Mouse (Mus musculus) heart, postnatal 0 days (tissue): ENCODE data around the gene Rxra. TPM values are rescaled to one million over a fixed set of nuclear protein-coding genes. Genes with fewer than 3 reads are reported as not detected.
A peak's percentile ranks its signal among the peaks of the same experiment; 100 is the strongest.

Experiments
- ATAC-seq: fragments of 200-750 bp; cut with Nextera tagmentation; 2 replicates; pipeline ENCODE4 v1.8.0; 2017; ENCODE audit warnings: low read depth, moderate number of reproducible peaks, moderate library complexity; ENCODE audit not compliant: insufficient read depth
- DNase-seq: peaks from one replicate; pipeline ENCODE4 v3.0.0-alpha.2; 2016; ENCODE audit warnings: low spot score
- H3K27ac ChIP-seq: fragments of 300-500 bp; sonication (generic); 2 replicates; pipeline ENCODE4 v1.5.1; 2014; ENCODE audit warnings: low read depth, mild to moderate bottlenecking
- H3K27me3 ChIP-seq: fragments of 300-500 bp; sonication (generic); 2 replicates; pipeline ENCODE4 v1.6.1; 2014; ENCODE audit warnings: low read length, mixed read lengths; ENCODE audit not compliant: control insufficient read depth, insufficient read depth
- H3K36me3 ChIP-seq: fragments of 300-500 bp; sonication (generic); replicated peaks from 2 replicates; pipeline ENCODE4 v1.6.1; 2014; ENCODE audit warnings: low read length, mixed read lengths; ENCODE audit not compliant: control insufficient read depth, insufficient read depth
- H3K4me1 ChIP-seq: fragments of 300-500 bp; sonication (generic); 2 replicates; pipeline ENCODE4 v1.6.1; 2014; ENCODE audit warnings: antibody characterized with exemption; ENCODE audit not compliant: control insufficient read depth, insufficient read depth
- H3K4me2 ChIP-seq: fragments of 300-500 bp; sonication (generic); 2 replicates; pipeline ENCODE4 v1.6.1; 2014; ENCODE audit warnings: low read depth, mild to moderate bottlenecking, low read length, moderate library complexity
- H3K4me3 ChIP-seq: fragments of 300-500 bp; sonication (generic); 2 replicates; pipeline ENCODE4 v1.5.1; 2014; ENCODE audit warnings: low read depth, low read length
- H3K9ac ChIP-seq: fragments of 300-500 bp; sonication (generic); replicated peaks from 2 replicates; pipeline ENCODE4 v1.6.1; 2014; ENCODE audit warnings: low read depth, low read length, mixed read lengths
- H3K9me3 ChIP-seq: fragments of 300-500 bp; sonication (generic); replicated peaks from 2 replicates; pipeline ENCODE4 v1.6.1; 2016; ENCODE audit warnings: low read length; ENCODE audit not compliant: control insufficient read depth
- CTCF ChIP-seq: IDR thresholded peaks from 2 replicates; pipeline ENCODE4 v1.5.1; 2016; ENCODE audit warnings: antibody characterized with exemption, control low read depth, low read depth
- EP300 ChIP-seq: IDR thresholded peaks from 2 replicates; pipeline ENCODE4 v1.6.1; 2016; ENCODE audit warnings: antibody characterized with exemption, low read depth
- WGBS: fragments of 180-500 bp; shearing (Covaris S2); extraction: QIAGEN DNeasy Blood & Tissue Kit; methylation state at CpG from one replicate; pipeline ENCODE4 v1.1.7; 2014; 5-methylcytosine and 5-hydroxymethylcytosine counted together
- polyA plus RNA-seq: library from polyadenylated mRNA; unstranded; fragments of >200 nt; fragmentation: Nextera tagmentation; extraction: Ambion mirVana; gene quantifications from 2 replicates; pipeline ENCODE4 v1.2.1, GENCODE M21; 2015
- total RNA-seq: library from RNA; depleted of rRNA; stranded (reverse); fragments of >200 nt; gene quantifications from 2 replicates; pipeline ENCODE4 v1.2.3, GENCODE M21; 2014; ENCODE audit warnings: low replicate concordance

Rxra gene
- total and polyA plus RNA-seq, 2 experiments from 2014 or later, result 5.5 to 56.9 TPM

DNA sequence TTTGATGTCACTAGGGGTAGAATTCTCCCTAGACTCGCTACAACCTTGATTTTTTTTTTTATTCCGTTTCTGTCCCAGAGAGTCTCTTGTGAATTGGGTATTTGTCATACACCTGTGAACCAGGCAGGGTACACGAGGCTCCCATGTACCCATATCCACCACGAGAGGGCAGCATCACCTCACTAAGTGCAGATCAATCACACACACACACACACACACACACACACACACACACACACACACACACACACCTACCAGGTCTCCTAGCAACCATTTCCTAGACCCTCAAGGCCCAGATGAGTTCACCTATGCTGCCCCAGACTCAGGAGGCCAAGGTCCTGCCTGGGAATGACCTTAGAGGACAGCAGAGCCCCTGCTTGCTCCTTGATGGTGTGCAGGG lies 94.0 kb downstream of the Rxra start:
- Histone ChIP-seq H3K4me2 (no peak overlapping the region), H3K4me1 (no peaks in the 10 kb centered on the region), H3K27me3 (no peaks in the 10 kb centered on the region), H3K9ac (no peak overlapping the region), H3K4me3 (no peak overlapping the region), H3K36me3 (no peaks in the 10 kb centered on the region), H3K9me3 (no peaks in the 10 kb centered on the region), H3K27ac (no peak overlapping the region)
- TF ChIP-seq CTCF (peak; percentile 79), EP300 (no peak)
- 2% methylated on average over 4 of the region's 4 CpGs for WGBS
- DNase-seq, result peak; percentile 41
- ATAC-seq, result no peak

DNA sequence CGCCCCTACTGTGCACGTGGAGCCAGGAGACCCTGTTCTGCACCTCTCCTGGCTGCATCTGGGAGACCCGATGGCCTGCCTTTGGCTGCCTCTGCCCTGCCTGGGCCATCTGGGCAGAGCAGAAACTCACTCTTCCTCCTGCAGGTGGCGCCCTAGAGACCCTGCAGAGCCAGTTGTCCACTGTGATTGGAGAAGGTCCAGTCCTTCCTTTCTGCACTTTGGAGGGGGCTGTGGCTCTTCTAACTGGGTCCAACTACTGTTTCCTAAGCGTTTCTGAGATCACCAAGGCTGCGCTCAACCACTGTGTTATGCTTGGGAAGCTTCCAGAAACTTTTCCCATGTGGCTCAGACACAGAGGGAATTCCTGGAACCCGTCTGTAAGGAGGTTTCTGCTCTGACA lies 95.7 kb downstream of the Rxra start:
- peak; percentile 89 for TF ChIP-seq CTCF
- TF ChIP-seq EP300, result no peak
- no peak overlapping the region for H3K4me3 ChIP-seq
- H3K27ac ChIP-seq, result no peak overlapping the region
- peak; percentile 86 for DNase-seq
- no peaks in the 10 kb centered on the region for H3K27me3 ChIP-seq
- peak; percentile 53 for ATAC-seq
- H3K4me2 ChIP-seq, result no peak overlapping the region
- 20% methylated on average over 7 of the region's 7 CpGs for WGBS
- no peaks in the 10 kb centered on the region for H3K36me3 ChIP-seq
- H3K9ac ChIP-seq, result no peak overlapping the region
- H3K4me1 ChIP-seq, result no peaks in the 10 kb centered on the region
- H3K9me3 ChIP-seq, result no peaks in the 10 kb centered on the region

DNA sequence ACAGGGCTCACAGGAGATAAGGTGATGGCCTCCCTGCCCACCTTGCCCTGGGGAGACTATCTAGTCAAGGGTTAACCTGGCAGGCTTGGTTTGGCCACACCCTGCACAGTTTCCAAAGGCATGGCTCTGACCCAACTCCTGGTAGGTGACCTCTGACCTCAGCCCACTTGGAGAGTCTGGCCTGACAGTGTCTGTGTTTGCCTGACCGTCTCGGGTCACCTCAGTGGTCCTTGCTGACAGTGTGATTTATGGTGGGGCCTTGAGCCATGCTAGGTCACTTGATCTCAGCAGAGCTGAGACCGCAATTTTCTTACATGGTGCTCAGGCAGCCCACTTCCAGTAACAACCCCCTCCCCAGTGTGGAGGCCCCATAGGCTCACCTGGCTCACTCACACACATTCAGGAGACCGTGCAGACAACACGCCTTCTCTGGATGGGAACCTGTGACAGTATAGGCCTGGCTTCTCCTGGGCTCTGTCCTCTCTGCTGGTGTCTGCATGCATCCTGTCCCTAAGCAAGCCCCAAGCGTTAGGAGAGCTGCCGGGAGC lies 96.7 kb downstream of the Rxra start:
- Histone ChIP-seq H3K27me3 (no peaks in the 10 kb centered on the region), H3K4me3 (no peak overlapping the region), H3K9ac (no peak overlapping the region), H3K4me2 (no peak overlapping the region), H3K27ac (no peak overlapping the region; the same call in 1 of the 2 replicates), H3K36me3 (no peaks in the 10 kb centered on the region), H3K4me1 (no peaks in the 10 kb centered on the region), H3K9me3 (no peaks in the 10 kb centered on the region)
- 80% methylated on average over 7 of the region's 7 CpGs for WGBS
- DNase-seq (no peak), ATAC-seq (no peak)
- TF ChIP-seq EP300 (no peak), CTCF (no peak)

DNA sequence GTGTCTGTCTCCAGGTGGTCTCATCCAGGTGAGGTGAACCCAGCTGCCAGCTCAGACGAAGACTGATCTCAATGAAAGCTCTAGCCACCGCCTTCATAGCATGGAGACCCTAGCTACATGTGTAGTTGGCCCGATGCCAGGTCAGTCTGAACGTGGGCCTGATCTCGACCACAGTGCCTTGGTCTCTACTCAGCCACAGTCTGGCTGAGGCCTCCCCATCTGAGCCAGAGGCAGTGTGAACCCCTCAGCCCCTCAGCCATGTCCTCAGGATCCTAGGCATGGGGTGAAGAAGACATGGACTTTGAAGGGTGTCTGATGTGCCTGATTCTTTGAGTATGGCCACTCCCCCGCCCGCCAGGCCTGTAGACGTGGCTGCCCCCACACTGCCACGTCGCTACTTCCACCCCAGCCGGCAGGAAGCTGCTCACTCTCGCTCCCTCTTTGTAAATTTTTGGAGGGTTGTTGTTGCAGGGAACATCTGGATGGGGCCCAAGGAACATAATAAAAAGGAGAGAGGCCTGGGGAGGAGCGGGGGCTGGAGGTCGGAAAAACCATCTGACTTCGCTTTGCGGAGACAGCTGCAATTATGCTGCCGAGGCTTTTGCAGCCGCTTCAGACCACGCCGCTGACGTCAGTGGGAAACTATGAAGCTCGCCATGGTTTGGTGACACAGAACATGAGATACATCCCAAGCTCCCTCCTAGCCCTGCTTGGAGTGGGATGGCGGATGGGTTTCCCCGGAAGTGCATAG lies 97.9 kb downstream of the Rxra start:
- ATAC-seq (peak; percentile 62), DNase-seq (peak; percentile 70)
- Histone ChIP-seq H3K4me2 (no peak overlapping the region), H3K4me3 (no peak overlapping the region), H3K27ac (peak overlapping the region; percentile 78), H3K36me3 (no peaks in the 10 kb centered on the region), H3K9me3 (no peaks in the 10 kb centered on the region), H3K27me3 (no peaks in the 10 kb centered on the region), H3K4me1 (no peaks in the 10 kb centered on the region), H3K9ac (no peak overlapping the region)
- WGBS, result 56% methylated on average over 24 of the region's 24 CpGs
- no peak for TF ChIP-seq CTCF
- TF ChIP-seq EP300, result peak; percentile 77

DNA sequence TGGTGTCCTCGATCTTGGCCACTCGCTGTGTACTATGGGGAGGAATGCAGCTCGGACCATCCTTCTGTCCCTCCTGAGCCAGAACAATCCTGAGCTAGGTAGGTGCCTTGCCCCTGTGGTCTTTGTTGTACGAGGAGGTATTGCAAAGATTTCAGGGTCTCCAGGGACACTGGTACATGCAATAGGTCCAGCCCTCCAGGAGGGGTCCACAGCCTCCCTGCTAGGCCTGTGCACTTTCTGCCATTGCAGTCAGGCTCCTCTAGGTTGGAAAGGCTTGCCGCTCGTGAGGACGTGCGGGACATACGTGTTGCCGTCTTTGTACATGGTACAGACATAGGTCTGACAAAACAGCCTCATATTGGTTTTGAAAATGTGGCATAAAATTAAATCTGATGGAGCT lies 98.8 kb downstream of the Rxra start:
- Histone ChIP-seq H3K4me3 (no peak overlapping the region), H3K4me2 (no peak overlapping the region), H3K27me3 (no peaks in the 10 kb centered on the region), H3K27ac (peak overlapping the region; percentile 78), H3K4me1 (no peaks in the 10 kb centered on the region), H3K9me3 (no peaks in the 10 kb centered on the region), H3K36me3 (no peaks in the 10 kb centered on the region), H3K9ac (no peak overlapping the region)
- no peak for TF ChIP-seq CTCF
- no peak for TF ChIP-seq EP300
- no peak for DNase-seq
- ATAC-seq, result no peak
- WGBS, result 88% methylated on average over 10 of the region's 10 CpGs

DNA sequence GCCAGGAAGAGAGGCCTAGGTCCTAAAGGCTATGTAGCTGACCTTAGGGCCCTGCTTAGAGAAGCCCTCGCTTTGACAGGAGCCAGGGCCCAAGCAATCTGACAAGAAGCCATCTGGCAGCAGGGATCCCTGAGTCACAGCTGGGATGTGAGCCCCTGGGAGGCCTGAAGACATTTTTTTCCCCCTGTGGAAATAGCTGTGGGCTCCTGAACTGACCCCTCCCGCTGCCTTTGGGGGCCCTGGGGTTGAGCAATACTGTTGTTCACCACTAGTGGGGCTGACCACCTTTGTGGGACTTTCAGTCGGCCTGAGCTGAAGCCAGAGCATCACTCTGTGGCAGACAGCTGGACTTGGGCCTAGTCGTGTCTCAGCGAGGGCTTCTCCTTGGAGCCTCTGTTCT lies 99.4 kb downstream of the Rxra start:
- ATAC-seq (no peak), DNase-seq (no peak)
- Histone ChIP-seq H3K9ac (no peak overlapping the region), H3K27ac (peak overlapping the region; percentile 16; the same call in 1 of the 2 replicates), H3K27me3 (no peaks in the 10 kb centered on the region), H3K4me3 (no peak overlapping the region), H3K4me2 (no peak overlapping the region), H3K9me3 (no peaks in the 10 kb centered on the region), H3K4me1 (no peaks in the 10 kb centered on the region), H3K36me3 (no peaks in the 10 kb centered on the region)
- TF ChIP-seq CTCF, result peak; percentile 13; the same call in 1 of the 2 replicates
- TF ChIP-seq EP300, result no peak
- 49% methylated on average over 5 of the region's 5 CpGs for WGBS
